Mouse (Mus musculus) MEL (cell line): ENCODE results near the gene Tlr8. TPM values are rescaled to one million over a fixed set of nuclear protein-coding genes. Genes with fewer than 3 reads are reported as not detected.

ENCODE experiments used
- DNase-seq: peaks from one replicate; pipeline ENCODE4 v3.0.0; 2011; ENCODE audit warnings: low read depth, low spot score
- H3K27ac ChIP-seq: 2 replicates; pipeline ENCODE4 v1.5.1; 2012; ENCODE audit warnings: low read depth, mild to moderate bottlenecking, control low read depth, low read length, moderate library complexity; ENCODE audit not compliant: control insufficient read depth
- H3K27me3 ChIP-seq, 2 experiments: fragments of 150-350 bp in 1 of 2; sonication (generic) in 1 of 2; 2 replicates each; pipeline ENCODE4 v1.6.1; 2012; ENCODE audit warnings: low read length in 2 of 2, mild to moderate bottlenecking in 2 of 2, improper control_type of control experiment in 1 of 2, moderate library complexity in 1 of 2; ENCODE audit not compliant: insufficient read depth in 2 of 2, control insufficient read depth in 1 of 2
- H3K36me3 ChIP-seq, 2 experiments: 2 replicates each; pipeline ENCODE4 v1.6.1; 2012 to 2014; ENCODE audit warnings: low read length in 2 of 2, improper control_type of control experiment in 1 of 2, inconsistent platforms in 1 of 2, mild to moderate bottlenecking in 1 of 2; ENCODE audit not compliant: insufficient read depth in 2 of 2, control insufficient read depth in 1 of 2
- H3K4me1 ChIP-seq, 2 experiments: fragments of 150-350 bp in 1 of 2; sonication (generic) in 1 of 2; 2 replicates each; pipeline ENCODE4 v1.6.1; 2012; ENCODE audit warnings: low read length in 2 of 2, improper control_type of control experiment in 1 of 2, mild to moderate bottlenecking in 1 of 2; ENCODE audit not compliant: insufficient read depth in 2 of 2, control insufficient read depth in 1 of 2
- H3K4me3 ChIP-seq, 2 experiments: fragments of 150-350 bp in 1 of 2; sonication (generic) in 1 of 2; 2 replicates each; pipeline ENCODE4 v1.5.1; 2012; ENCODE audit warnings: low read depth in 2 of 2, low read length in 2 of 2, mild to moderate bottlenecking in 2 of 2, moderate library complexity in 2 of 2, control low read depth in 1 of 2, improper control_type of control experiment in 1 of 2; ENCODE audit not compliant: control insufficient read depth in 1 of 2, insufficient read depth in 1 of 2
- H3K79me2 ChIP-seq: 2 replicates; pipeline ENCODE4 v1.6.1; 2012; ENCODE audit warnings: mild to moderate bottlenecking, low read length, moderate library complexity; ENCODE audit not compliant: control insufficient read depth, poor library complexity, insufficient read depth
- H3K9ac ChIP-seq: 2 replicates; pipeline ENCODE4 v1.6.1; 2012; ENCODE audit warnings: low read depth, mild to moderate bottlenecking, control low read depth, low read length, moderate library complexity; ENCODE audit not compliant: control insufficient read depth, poor library complexity, severe bottlenecking
- H3K9me3 ChIP-seq: fragments of 150-350 bp; sonication (generic); replicated peaks from 2 replicates; pipeline ENCODE4 v1.6.1; 2012; ENCODE audit warnings: mild to moderate bottlenecking, low read length, improper control_type of control experiment, moderate library complexity; ENCODE audit not compliant: insufficient read depth
- BHLHE40 ChIP-seq: IDR thresholded peaks from 2 replicates; pipeline ENCODE4 v1.6.1; 2012; ENCODE audit warnings: low read depth, mild to moderate bottlenecking, inconsistent platforms, low read length, improper control_type of control experiment, borderline replicate concordance
- CHD2 ChIP-seq: IDR thresholded peaks from 2 replicates; pipeline ENCODE4 v1.6.1; 2011; ENCODE audit warnings: low read length, improper control_type of control experiment
- E2F4 ChIP-seq: IDR thresholded peaks from 2 replicates; pipeline ENCODE4 v1.6.1; 2011; ENCODE audit warnings: low read depth, low read length, improper control_type of control experiment, borderline replicate concordance
- ELF1 ChIP-seq: IDR thresholded peaks from 2 replicates; pipeline ENCODE4 v1.6.1; 2014; ENCODE audit warnings: low read depth, mild to moderate bottlenecking, inconsistent platforms, low read length, improper control_type of control experiment, moderate library complexity
- ETS1 ChIP-seq: IDR thresholded peaks from 2 replicates; pipeline ENCODE4 v1.6.1; 2012; ENCODE audit warnings: low read depth, mild to moderate bottlenecking, inconsistent platforms, low read length, improper control_type of control experiment, moderate library complexity
- MAX ChIP-seq: IDR thresholded peaks from 2 replicates; pipeline ENCODE4 v1.6.1; 2011; ENCODE audit warnings: low read length, improper control_type of control experiment
- MAZ ChIP-seq: IDR thresholded peaks from 2 replicates; pipeline ENCODE4 v1.6.1; 2012; ENCODE audit warnings: low read depth, mild to moderate bottlenecking, inconsistent platforms, low read length, improper control_type of control experiment
- MEF2A ChIP-seq: IDR thresholded peaks from 2 replicates; pipeline ENCODE4 v1.6.1; 2014; ENCODE audit warnings: low read depth, mild to moderate bottlenecking, inconsistent platforms, low read length, improper control_type of control experiment; ENCODE audit not compliant: poor library complexity, insufficient replicate concordance, severe bottlenecking; ENCODE audit errors: extremely low read depth
- MYB ChIP-seq: IDR thresholded peaks from 2 replicates; pipeline ENCODE4 v1.6.1; 2011; ENCODE audit warnings: mild to moderate bottlenecking, low read depth, low read length, improper control_type of control experiment
- MYC ChIP-seq: IDR thresholded peaks from 2 replicates; pipeline ENCODE4 v1.6.1; 2011; ENCODE audit warnings: low read depth, mild to moderate bottlenecking, low read length, improper control_type of control experiment, moderate library complexity
- RAD21 ChIP-seq: IDR thresholded peaks from 2 replicates; pipeline ENCODE4 v1.6.1; 2011; ENCODE audit warnings: mild to moderate bottlenecking, low read depth, low read length, improper control_type of control experiment
- TAL1 ChIP-seq: IDR thresholded peaks from 2 replicates; pipeline ENCODE4 v1.6.1; 2012; ENCODE audit warnings: mild to moderate bottlenecking, inconsistent platforms, low read length, moderate library complexity, mixed read lengths
- TBP ChIP-seq: IDR thresholded peaks from 2 replicates; pipeline ENCODE4 v1.8.0; 2011; ENCODE audit warnings: low read depth, low read length, improper control_type of control experiment
- UBTF ChIP-seq: IDR thresholded peaks from 2 replicates; pipeline ENCODE4 v1.6.1; 2012; ENCODE audit warnings: low read depth, mild to moderate bottlenecking, inconsistent platforms, low read length, improper control_type of control experiment, moderate library complexity, borderline replicate concordance; ENCODE audit not compliant: insufficient read depth
- ZKSCAN1 ChIP-seq: IDR thresholded peaks from 2 replicates; pipeline ENCODE4 v1.6.1; 2012; ENCODE audit warnings: low read depth, mild to moderate bottlenecking, inconsistent platforms, low read length, improper control_type of control experiment, moderate library complexity
- ZNF384 ChIP-seq: IDR thresholded peaks from 2 replicates; pipeline ENCODE4 v1.6.1; 2012; ENCODE audit warnings: low read depth, mild to moderate bottlenecking, inconsistent platforms, low read length, improper control_type of control experiment
- polyA plus RNA-seq, 2 experiments: library from polyadenylated mRNA; stranded (reverse) in 1 of 2; unstranded in 1 of 2; fragments of >175 nt in 1 of 2; fragments of >200 nt in 1 of 2; gene quantifications; 2 replicates each; pipeline versions ENCODE4 v1.2.1 to v1.2.4; 2012; ENCODE audit warnings: low replicate concordance in 2 of 2, low read depth in 1 of 2; ENCODE audit not compliant: insufficient read length in 2 of 2, insufficient read depth in 1 of 2, missing spikeins in 1 of 2
- total RNA-seq: library from RNA; depleted of rRNA; stranded (reverse); fragments of 300-350 nt; gene quantifications from 2 replicates; pipeline ENCODE4 v1.2.3, GENCODE M21; 2012

The Tlr8 gene
- total and polyA plus RNA-seq, 3 experiments: not detected

GRCm38 (mm10) chrX:167276551-167276950, 12.4 kb upstream of the Tlr8 start:
- Histone ChIP-seq H3K9me3 (no peaks in the 10 kb centered on the region), H3K27me3 (no peaks in the 10 kb centered on the region), H3K4me3 (no peak overlapping the region), H3K27ac (no peak overlapping the region), H3K4me1 (no peaks in the 10 kb centered on the region), H3K36me3 (no peaks in the 10 kb centered on the region), H3K9ac (no peak overlapping the region), H3K79me2 (no peaks in the 10 kb centered on the region)
- no peak for DNase-seq
- no peak for TF ChIP-seq MAX
- no peak for TF ChIP-seq ETS1
- TF ChIP-seq BHLHE40: no peak
- TF ChIP-seq ZKSCAN1: no peak
- no peak for TF ChIP-seq CHD2
- TF ChIP-seq MYC: no peak
- TF ChIP-seq UBTF: no peak
- TF ChIP-seq ZNF384: no peak
- no peak for TF ChIP-seq RAD21
- no peak for TF ChIP-seq MEF2A

- no peaks in the 10 kb centered on the region for H3K36me3 ChIP-seq
- no peaks in the 10 kb centered on the region for H3K9me3 ChIP-seq
- H3K4me3 ChIP-seq: no peak overlapping the region
- no peak overlapping the region for H3K27ac ChIP-seq
- no peak overlapping the region for H3K9ac ChIP-seq
- no peaks in the 10 kb centered on the region for H3K79me2 ChIP-seq
- no peak for TF ChIP-seq MAZ
- TF ChIP-seq BHLHE40: no peak
- no peak for TF ChIP-seq MAX
- TF ChIP-seq UBTF: no peak
- no peak for TF ChIP-seq MYB
- no peak for TF ChIP-seq TBP
- TF ChIP-seq E2F4: no peak
- no peak for TF ChIP-seq ELF1
- TF ChIP-seq TAL1: no peak
- no peak for DNase-seq
- no peaks in the 10 kb centered on the region for H3K4me1 ChIP-seq
- no peaks in the 10 kb centered on the region for H3K27me3 ChIP-seq
These were observed 599 bp downstream of the Tlr8 start for GRCm38 (mm10) chrX:167263530-167263929.
